ENCODE assay signal across 11 mouse cellular contexts in genomic region chr4:111671440-111671839, GRCm38 (mm10). TPM values are rescaled to one million over a fixed set of nuclear protein-coding genes. Genes with fewer than 3 reads are reported as not detected.
DNase-seq lines count a peak whose midpoint lies in the region; ATAC-seq and TF ChIP-seq lines count a peak whose summit lies in the region.
"Had no signal": no experiment of that assay in that cellular context is flagged by ENCODE, and none has a peak within 500 bp of the region (broad histone marks: within the 10 kb centered on the region; RNA-seq: fewer than 3 reads in every experiment).

No protein-coding gene starts in this region.

- H3K4me2 ChIP-seq in forebrain, embryonic 16.5 days (ENCODE audit: low read length): no peak overlapping the region
- peak overlapping the region; percentile 14; the same call in 1 of the 2 replicates for H3K4me2 ChIP-seq in lung, embryonic 14.5 days
- no peak overlapping the region for H3K4me2 ChIP-seq in intestine, embryonic 16.5 days (ENCODE audit: low read depth, low read length)
- H3K4me2 ChIP-seq in stomach, embryonic 15.5 days: no peak overlapping the region

- H3K36me3 ChIP-seq in forebrain, embryonic 16.5 days (ENCODE audit: control insufficient read depth, insufficient read depth): no peaks in the 10 kb centered on the region
- no peaks in the 10 kb centered on the region for H3K36me3 ChIP-seq in forebrain, embryonic 10.5 days (replicated peaks)
- no peaks in the 10 kb centered on the region for H3K36me3 ChIP-seq in lung, embryonic 14.5 days (ENCODE audit: insufficient read depth)
- no peaks in the 10 kb centered on the region for H3K36me3 ChIP-seq in intestine, embryonic 16.5 days (ENCODE audit: control insufficient read depth, insufficient read depth, low read length)
- no peaks in the 10 kb centered on the region for H3K36me3 ChIP-seq in stomach, embryonic 15.5 days

- 59% methylated on average over 4 of the region's 4 CpGs for WGBS in forebrain, embryonic 16.5 days
- WGBS in forebrain, embryonic 10.5 days: 80% methylated on average over 4 of the region's 4 CpGs
- 39% methylated on average over 4 of the region's 4 CpGs for WGBS in lung, embryonic 14.5 days
- WGBS in intestine, embryonic 16.5 days: 38% methylated on average over 4 of the region's 4 CpGs
- 36% methylated on average over 4 of the region's 4 CpGs for WGBS in stomach, embryonic 15.5 days

- H3K9me3 ChIP-seq in forebrain, embryonic 16.5 days (ENCODE audit: control insufficient read depth, low read length): no peaks in the 10 kb centered on the region
- no peaks in the 10 kb centered on the region for H3K9me3 ChIP-seq in forebrain, embryonic 10.5 days
- H3K9me3 ChIP-seq in lung, embryonic 14.5 days (ENCODE audit: low read depth, low read length): no peaks in the 10 kb centered on the region
- H3K9me3 ChIP-seq in intestine, embryonic 16.5 days (ENCODE audit: control insufficient read depth, low read length): no peaks in the 10 kb centered on the region
- H3K9me3 ChIP-seq in stomach, embryonic 15.5 days: no peaks in the 10 kb centered on the region

- peaks cover 13% of the 10 kb centered on the region for H3K4me1 ChIP-seq in forebrain, embryonic 16.5 days (replicated peaks; ENCODE audit: control insufficient read depth, insufficient read depth, low read length)
- peaks cover 13% of the 10 kb centered on the region for H3K4me1 ChIP-seq in forebrain, embryonic 10.5 days
- no peaks in the 10 kb centered on the region; the same call in 1 of the 2 replicates for H3K4me1 ChIP-seq in lung, embryonic 14.5 days (ENCODE audit: insufficient read depth)
- peaks cover 12% of the 10 kb centered on the region for H3K4me1 ChIP-seq in intestine, embryonic 16.5 days (ENCODE audit: control insufficient read depth, insufficient read depth, low read length)
- H3K4me1 ChIP-seq in stomach, embryonic 15.5 days: peaks cover 9% of the 10 kb centered on the region; the same call in 1 of the 2 replicates

- DNase-seq in forebrain, embryonic 10.5 days (ENCODE audit: extremely low spot score, low spot score): no peak
- no peak for DNase-seq in lung, embryonic 14.5 days
- no peak for DNase-seq in lung, postnatal 25 days (ENCODE audit: low spot score)
- no peak for DNase-seq in cerebellum, adult 18-20 months
- DNase-seq in embryo, embryonic 11 days: no peak
- DNase-seq: cerebellum, postnatal 36 days; heart, postnatal 4 days; left cerebral cortex, postnatal 4 days had no signal

- H3K27ac ChIP-seq in forebrain, embryonic 16.5 days (ENCODE audit: low read length): no peak overlapping the region
- no peak overlapping the region for H3K27ac ChIP-seq in forebrain, embryonic 10.5 days
- peak overlapping the region; percentile 77; the same call in 1 of the 2 replicates for H3K27ac ChIP-seq in lung, embryonic 14.5 days (ENCODE audit: low read depth)
- H3K27ac ChIP-seq in intestine, embryonic 16.5 days (ENCODE audit: low read length): peak overlapping the region; percentile 77
- H3K27ac ChIP-seq in stomach, embryonic 15.5 days: peak overlapping the region; percentile 88

- H3K27me3 ChIP-seq in forebrain, embryonic 16.5 days (replicated peaks; ENCODE audit: control insufficient read depth, insufficient read depth, low read length): peaks cover 7% of the 10 kb centered on the region; the same call in 1 of the 2 replicates
- H3K27me3 ChIP-seq in forebrain, embryonic 10.5 days (ENCODE audit: poor library complexity, severe bottlenecking): no peaks in the 10 kb centered on the region
- H3K27me3 ChIP-seq in lung, embryonic 14.5 days (ENCODE audit: insufficient read depth, low read length): no peaks in the 10 kb centered on the region
- H3K27me3 ChIP-seq in intestine, embryonic 16.5 days (replicated peaks; ENCODE audit: control insufficient read depth, insufficient read depth, low read length): no peaks in the 10 kb centered on the region
- no peaks in the 10 kb centered on the region for H3K27me3 ChIP-seq in stomach, embryonic 15.5 days (replicated peaks)

- peak; percentile 29; the same call in 1 of the 2 replicates for ATAC-seq in forebrain, embryonic 16.5 days
- ATAC-seq in lung, embryonic 14.5 days (ENCODE audit: insufficient read depth): peak; percentile 18; the same call in 1 of the 2 replicates
- ATAC-seq in intestine, embryonic 16.5 days: no peak
- peak; percentile 45; the same call in 1 of the 2 replicates for ATAC-seq in stomach, embryonic 15.5 days (ENCODE audit: insufficient read depth, low FRiP score, low read depth)

- no peak overlapping the region for H3K9ac ChIP-seq in forebrain, embryonic 16.5 days (replicated peaks; ENCODE audit: low read depth, low read length)
- no peak overlapping the region for H3K9ac ChIP-seq in lung, embryonic 14.5 days
- no peak overlapping the region for H3K9ac ChIP-seq in intestine, embryonic 16.5 days (ENCODE audit: low read depth, low read length)
- no peak overlapping the region for H3K9ac ChIP-seq in stomach, embryonic 15.5 days

- no peak overlapping the region for H3K4me3 ChIP-seq in forebrain, embryonic 16.5 days (replicated peaks; ENCODE audit: low read length)
- no peak overlapping the region for H3K4me3 ChIP-seq in forebrain, embryonic 10.5 days
- no peak overlapping the region for H3K4me3 ChIP-seq in lung, embryonic 14.5 days (ENCODE audit: low read depth, low read length)
- H3K4me3 ChIP-seq in intestine, embryonic 16.5 days (ENCODE audit: low read length): no peak overlapping the region
- H3K4me3 ChIP-seq in stomach, embryonic 15.5 days (replicated peaks): no peak overlapping the region

- TF ChIP-seq CTCF in lung, embryonic 14.5 days (IDR thresholded peaks at IDR 0.05; ENCODE audit: low read depth): no peak

RNA-seq across cellular contexts. Expression of gene Spata6, which starts 48.3 kb away (rescaled TPM):
- 7.5 and 10.8 TPM in 2 replicates for polyA plus RNA-seq in forebrain, embryonic 16.5 days (2015; fragmentation: Nextera tagmentation; extraction: Ambion mirVana)
- polyA plus RNA-seq in forebrain, embryonic 10.5 days (2016; fragmentation: Nextera tagmentation; extraction: Ambion mirVana): 30.7 and 34.8 TPM in 2 replicates
- polyA plus RNA-seq in lung, embryonic 14.5 days (2014; fragmentation: Nextera tagmentation; extraction: Ambion mirVana): 29.6 and 30.4 TPM in 2 replicates
- 13.5 and 14.0 TPM in 2 replicates for polyA plus RNA-seq in intestine, embryonic 16.5 days (2015; fragmentation: Nextera tagmentation; extraction: Ambion mirVana)
- 23.2 and 23.6 TPM in 2 replicates for polyA plus RNA-seq in stomach, embryonic 15.5 days (2015; fragmentation: Nextera tagmentation; extraction: Ambion mirVana)

Comparison
In these comparisons a context has a peak if more than half of its experiments do, and no peak if none do; other contexts are left out.
1. H3K27ac ChIP-seq: peak in lung, embryonic 14.5 days (single experiment), intestine, embryonic 16.5 days (single experiment) and stomach, embryonic 15.5 days (single experiment); none in forebrain, embryonic 16.5 days (single experiment) and forebrain, embryonic 10.5 days (single experiment).